Mouse (Mus musculus): ENCODE results near the gene Llph. TPM values are rescaled to one million over a fixed set of nuclear protein-coding genes. Genes with fewer than 3 reads are reported as not detected.

Llph gene
- total RNA-seq, 1 experiment: 71.9 TPM

DNA sequence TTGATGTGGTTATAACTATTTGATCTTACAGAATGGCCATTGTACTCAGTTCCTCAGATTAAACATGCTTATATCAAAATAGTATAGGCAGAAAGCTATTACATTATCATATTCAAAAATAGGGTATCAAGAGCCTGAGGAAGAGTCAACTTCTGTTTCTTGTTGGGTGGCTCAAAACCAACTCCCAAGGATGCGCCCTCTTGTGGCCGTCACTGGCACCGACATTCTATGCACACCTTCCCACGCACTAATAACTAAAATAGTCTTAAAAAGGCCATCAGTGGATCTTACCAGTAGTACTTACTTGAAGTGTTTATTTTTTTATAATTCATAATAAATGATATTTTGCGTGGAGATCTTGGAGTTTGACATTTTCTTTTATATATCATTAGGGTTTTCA is 4.8 kb downstream of the Llph start:
- in situ Hi-C loops (cut with MboI; ENCODE audit: low sequenced_read_pairs in 2 of 2, unreplicated experiment in 2 of 2): no loop called here
- peak; percentile 72 for DNase-seq (ENCODE audit: low read depth, low spot score)
- no peak for TF ChIP-seq HCFC1 (IDR thresholded peaks at IDR 0.05; ENCODE audit: borderline replicate concordance, insufficient read depth, low read length)
- TF ChIP-seq ZNF384 (IDR thresholded peaks at IDR 0.05; ENCODE audit: low read depth, low read length): no peak
- no peak for TF ChIP-seq ZC3H11A (IDR thresholded peaks at IDR 0.05; ENCODE audit: borderline replicate concordance, low read depth, low read length)
- no peak for TF ChIP-seq MAFK (IDR thresholded peaks at IDR 0.05; ENCODE audit: insufficient read depth, low read depth, low read length)
- TF ChIP-seq CHD2 (IDR thresholded peaks at IDR 0.05; ENCODE audit: low read depth, low read length): no peak
- Histone ChIP-seq H3K36me3 (ENCODE audit: control insufficient read depth, insufficient read depth, low read length, poor library complexity, severe bottlenecking) (peaks cover 23% of the 10 kb centered on the region), H3K9me3 (ENCODE audit: control insufficient read depth, insufficient read depth, low read depth, low read length) (no peaks in the 10 kb centered on the region), H3K27ac (ENCODE audit: insufficient read depth, low read depth, low read length, poor library complexity, severe bottlenecking) (no peak overlapping the region), H3K4me1 (ENCODE audit: control insufficient read depth in 2 of 2, insufficient read depth in 2 of 2, low read length in 2 of 2, poor library complexity in 1 of 2) (peaks cover 0 to 2% of the 10 kb centered on the region in 2 experiments; a peak in 1 of 4 replicates), H3K4me3 (ENCODE audit: insufficient read depth in 1 of 2, low read depth in 1 of 2, low read length in 2 of 2, poor library complexity in 1 of 2, severe bottlenecking in 1 of 2) (no peak overlapping the region), H3K9ac (ENCODE audit: insufficient read depth, low read depth, low read length, poor library complexity, severe bottlenecking) (no peak overlapping the region)

DNA sequence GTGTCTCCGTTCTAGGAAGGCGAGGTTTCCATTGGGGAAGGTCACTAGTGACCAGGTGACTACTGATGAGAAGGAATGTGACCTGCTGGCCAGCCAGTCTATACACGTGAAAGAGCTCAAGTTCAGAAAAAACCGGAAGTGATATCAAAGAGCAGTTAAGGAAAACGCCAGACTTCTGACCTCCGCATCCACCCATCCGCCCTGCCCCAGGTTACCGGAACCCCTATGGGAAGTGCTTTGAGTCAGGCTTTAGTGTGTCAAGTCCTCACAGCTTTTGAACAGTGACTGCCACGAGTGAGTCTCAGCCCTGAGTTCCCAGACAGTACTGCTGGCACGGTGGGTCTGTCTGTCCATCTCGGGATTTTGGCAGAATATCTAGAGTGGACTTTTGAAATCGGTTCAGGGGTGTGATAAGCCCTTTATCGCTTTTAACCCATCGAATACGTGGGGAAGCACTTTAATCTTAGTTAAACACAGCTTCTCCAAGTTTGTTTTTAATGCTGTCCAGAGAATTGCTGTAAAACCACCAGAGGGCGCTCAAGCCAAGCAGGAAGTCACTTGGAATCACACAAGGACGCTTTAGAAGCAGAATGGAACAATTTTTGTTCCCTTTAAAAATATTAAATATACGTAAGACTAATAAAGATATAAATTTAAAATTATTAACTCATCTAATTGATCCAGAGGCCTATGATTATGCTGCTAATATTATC is 6.9 kb downstream of the Llph start:
- no peak for DNase-seq (ENCODE audit: low read depth, low spot score)
- H3K27ac ChIP-seq (ENCODE audit: insufficient read depth, low read depth, low read length, poor library complexity, severe bottlenecking): no peak overlapping the region; the same call in 1 of the 2 replicates
- peak; percentile 46; the same call in 1 of the 2 replicates for TF ChIP-seq ZC3H11A (IDR thresholded peaks at IDR 0.05; ENCODE audit: borderline replicate concordance, low read depth, low read length)
- no peak for TF ChIP-seq MAFK (IDR thresholded peaks at IDR 0.05; ENCODE audit: insufficient read depth, low read depth, low read length)
- H3K9ac ChIP-seq (ENCODE audit: insufficient read depth, low read depth, low read length, poor library complexity, severe bottlenecking): peak overlapping the region; percentile 57; the same call in 1 of the 2 replicates
- H3K36me3 ChIP-seq (ENCODE audit: control insufficient read depth, insufficient read depth, low read length, poor library complexity, severe bottlenecking): peaks cover 17% of the 10 kb centered on the region
- H3K9me3 ChIP-seq (ENCODE audit: control insufficient read depth, insufficient read depth, low read depth, low read length): no peaks in the 10 kb centered on the region
- in situ Hi-C loops (cut with MboI; ENCODE audit: low sequenced_read_pairs in 2 of 2, unreplicated experiment in 2 of 2): no loop called here
- no peaks in the 10 kb centered on the region for H3K4me1 ChIP-seq (ENCODE audit: control insufficient read depth in 2 of 2, insufficient read depth in 2 of 2, low read length in 2 of 2, poor library complexity in 1 of 2)
- H3K4me3 ChIP-seq (ENCODE audit: insufficient read depth in 1 of 2, low read depth in 1 of 2, low read length in 2 of 2, poor library complexity in 1 of 2, severe bottlenecking in 1 of 2): peak overlapping the region in 1 of 2 experiments; percentile 7; a peak in 1 of 4 replicates

DNA sequence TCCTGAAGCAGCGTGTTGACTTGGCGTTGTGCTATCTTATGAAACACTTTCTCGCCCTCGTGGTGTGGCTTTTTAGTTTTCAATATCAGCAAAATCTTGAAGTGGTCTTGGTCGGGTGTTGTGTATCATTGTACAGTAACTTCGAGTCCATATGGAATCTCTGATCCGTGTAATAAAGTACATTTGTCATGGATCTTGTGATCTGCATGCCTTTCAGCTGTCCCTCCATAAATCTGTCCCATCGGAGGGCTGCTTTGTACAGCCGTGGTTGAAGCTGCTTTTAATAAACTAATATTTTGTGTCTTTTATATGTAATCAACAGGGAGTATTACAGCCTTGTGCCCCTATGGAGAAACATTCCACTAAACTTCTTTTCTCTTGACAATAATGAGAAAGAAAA is 10.0 kb downstream of the Llph start:
- no peak overlapping the region for H3K27ac ChIP-seq (ENCODE audit: insufficient read depth, low read depth, low read length, poor library complexity, severe bottlenecking)
- in situ Hi-C loops (cut with MboI; ENCODE audit: low sequenced_read_pairs in 2 of 2, unreplicated experiment in 2 of 2): no loop called here
- no peaks in the 10 kb centered on the region for H3K4me1 ChIP-seq (ENCODE audit: control insufficient read depth in 2 of 2, insufficient read depth in 2 of 2, low read length in 2 of 2, poor library complexity in 1 of 2)
- no peak for TF ChIP-seq HCFC1 (IDR thresholded peaks at IDR 0.05; ENCODE audit: borderline replicate concordance, insufficient read depth, low read length)
- TF ChIP-seq CHD2 (IDR thresholded peaks at IDR 0.05; ENCODE audit: low read depth, low read length): no peak
- TF ChIP-seq MAFK (IDR thresholded peaks at IDR 0.05; ENCODE audit: insufficient read depth, low read depth, low read length): no peak
- no peak for TF ChIP-seq ZNF384 (IDR thresholded peaks at IDR 0.05; ENCODE audit: low read depth, low read length)
- no peak for TF ChIP-seq ZC3H11A (IDR thresholded peaks at IDR 0.05; ENCODE audit: borderline replicate concordance, low read depth, low read length)
- no peak for DNase-seq (ENCODE audit: low read depth, low spot score)
- H3K9me3 ChIP-seq (ENCODE audit: control insufficient read depth, insufficient read depth, low read depth, low read length): no peaks in the 10 kb centered on the region
- no peaks in the 10 kb centered on the region for H3K36me3 ChIP-seq (ENCODE audit: control insufficient read depth, insufficient read depth, low read length, poor library complexity, severe bottlenecking)
- H3K9ac ChIP-seq (ENCODE audit: insufficient read depth, low read depth, low read length, poor library complexity, severe bottlenecking): no peak overlapping the region
- H3K4me3 ChIP-seq (ENCODE audit: insufficient read depth in 1 of 2, low read depth in 1 of 2, low read length in 2 of 2, poor library complexity in 1 of 2, severe bottlenecking in 1 of 2): no peak overlapping the region

DNA sequence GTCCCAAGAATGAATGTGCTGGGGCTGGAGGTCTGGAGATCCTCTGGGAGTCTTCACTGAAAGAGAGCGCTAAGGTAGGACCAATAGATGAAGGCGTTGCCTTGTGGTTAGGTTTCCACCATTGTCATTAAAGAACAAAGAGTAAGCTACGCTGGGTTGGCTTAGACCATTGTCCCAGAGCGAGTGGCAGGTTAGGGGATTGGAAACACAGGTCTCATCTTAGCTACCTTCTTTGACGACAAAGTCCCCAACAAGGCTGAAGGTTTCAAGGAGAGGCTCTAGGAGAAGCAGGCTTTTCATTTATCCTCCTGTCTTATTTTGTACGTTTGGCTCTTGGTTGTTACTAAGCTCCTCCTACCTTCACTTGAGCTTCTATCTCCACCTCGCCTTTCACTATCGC is 11.4 kb downstream of the Llph start:
- H3K4me1 ChIP-seq (ENCODE audit: control insufficient read depth in 2 of 2, insufficient read depth in 2 of 2, low read length in 2 of 2, poor library complexity in 1 of 2): no peaks in the 10 kb centered on the region
- TF ChIP-seq HCFC1 (IDR thresholded peaks at IDR 0.05; ENCODE audit: borderline replicate concordance, insufficient read depth, low read length): no peak
- no peak for TF ChIP-seq CHD2 (IDR thresholded peaks at IDR 0.05; ENCODE audit: low read depth, low read length)
- no peak for TF ChIP-seq MAFK (IDR thresholded peaks at IDR 0.05; ENCODE audit: insufficient read depth, low read depth, low read length)
- TF ChIP-seq ZNF384 (IDR thresholded peaks at IDR 0.05; ENCODE audit: low read depth, low read length): no peak
- TF ChIP-seq ZC3H11A (IDR thresholded peaks at IDR 0.05; ENCODE audit: borderline replicate concordance, low read depth, low read length): no peak
- no peak overlapping the region for H3K4me3 ChIP-seq (ENCODE audit: insufficient read depth in 1 of 2, low read depth in 1 of 2, low read length in 2 of 2, poor library complexity in 1 of 2, severe bottlenecking in 1 of 2)
- no peak overlapping the region for H3K27ac ChIP-seq (ENCODE audit: insufficient read depth, low read depth, low read length, poor library complexity, severe bottlenecking)
- H3K36me3 ChIP-seq (ENCODE audit: control insufficient read depth, insufficient read depth, low read length, poor library complexity, severe bottlenecking): no peaks in the 10 kb centered on the region
- DNase-seq (ENCODE audit: low read depth, low spot score): no peak
- in situ Hi-C loops (cut with MboI; ENCODE audit: low sequenced_read_pairs in 2 of 2, unreplicated experiment in 2 of 2): no loop called here
- no peaks in the 10 kb centered on the region for H3K9me3 ChIP-seq (ENCODE audit: control insufficient read depth, insufficient read depth, low read depth, low read length)
- no peak overlapping the region for H3K9ac ChIP-seq (ENCODE audit: insufficient read depth, low read depth, low read length, poor library complexity, severe bottlenecking)

Data from ES-E14 (cell line).